Mouse (Mus musculus) bone marrow macrophage, adult 2 months (primary cell): ENCODE data around the gene Alkbh2.

Experiments used
- CTCF ChIP-seq: IDR thresholded peaks from 2 replicates; pipeline ENCODE4 v1.5.1; 2012; ENCODE audit warnings: low read depth, mild to moderate bottlenecking, low read length, moderate library complexity
- POLR2A ChIP-seq: IDR thresholded peaks from 2 replicates; pipeline ENCODE4 v1.6.1; 2012; ENCODE audit warnings: mild to moderate bottlenecking, low read depth, low read length, borderline replicate concordance

DNA sequence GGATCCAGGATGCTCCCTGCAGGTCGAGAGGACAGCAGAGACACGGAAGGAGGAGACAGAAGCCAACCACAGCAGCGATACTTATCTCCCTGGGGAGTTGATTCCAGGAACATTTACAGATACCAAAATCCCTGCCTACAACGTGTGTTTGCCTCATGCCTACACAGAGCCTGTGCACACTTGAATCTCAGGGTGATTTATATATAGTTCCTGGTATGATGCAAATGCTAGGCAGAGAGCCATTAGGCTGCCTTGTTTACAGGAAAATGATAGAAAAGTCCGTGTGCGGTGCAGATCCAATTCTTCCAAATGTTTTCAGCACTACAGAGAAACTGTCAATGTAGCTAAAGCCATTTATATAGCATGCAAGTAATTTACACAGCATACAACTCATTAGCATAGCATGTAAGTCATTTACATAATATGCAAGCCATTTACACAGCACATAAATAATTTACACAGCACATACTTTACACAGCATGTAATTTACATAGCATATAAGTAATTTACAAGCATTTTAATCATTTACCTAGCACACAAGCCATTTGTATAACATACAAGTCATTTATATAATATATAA is 35.2 kb upstream of the Alkbh2 start:
- TF ChIP-seq CTCF (no peak), POLR2A (no peak)
